Mouse (Mus musculus) adrenal gland, postnatal 14 days (tissue): ENCODE results near the gene Fbxo48. TPM values are rescaled to one million over a fixed set of nuclear protein-coding genes. Genes with fewer than 3 reads are reported as not detected.

Experiments used
- DNase-seq: peaks from one replicate; pipeline ENCODE4 v3.0.0; 2021; ENCODE audit warnings: mixed read lengths
- total RNA-seq: library from RNA; stranded (reverse); gene quantifications from 2 replicates; pipeline ENCODE4 v1.2.3, GENCODE M21; 2021

The Fbxo48 gene
- total RNA-seq, 1 experiment from 2014 or later, result 0.56 TPM

- no peak for DNase-seq
These were observed 20.9 kb downstream of the Fbxo48 start for GRCm38 (mm10) chr11:16972027-16972426.

GRCm38 (mm10) chr11:16973086-16973485 is 21.9 kb downstream of the Fbxo48 start:
- DNase-seq, result no peak

- no peak for DNase-seq
These were observed 25.8 kb downstream of the Fbxo48 start for GRCm38 (mm10) chr11:16976937-16977336.

GRCm38 (mm10) chr11:16977611-16978010 is 26.4 kb downstream of the Fbxo48 start:
- no peak for DNase-seq

GRCm38 (mm10) chr11:16978161-16978707 is 27.1 kb downstream of the Fbxo48 start:
- no peak for DNase-seq

GRCm38 (mm10) chr11:16986550-16987187 is 35.5 kb downstream of the Fbxo48 start:
- no peak for DNase-seq

- DNase-seq, result peak; percentile 16
These were observed 36.7 kb downstream of the Fbxo48 start for GRCm38 (mm10) chr11:16987745-16988328.

GRCm38 (mm10) chr11:16989885-16990284 is 38.7 kb downstream of the Fbxo48 start:
- no peak for DNase-seq

GRCm38 (mm10) chr11:16992880-16993279 is 41.7 kb downstream of the Fbxo48 start:
- DNase-seq, result no peak

GRCm38 (mm10) chr11:16996818-16997217 is 45.6 kb downstream of the Fbxo48 start:
- no peak for DNase-seq

GRCm38 (mm10) chr11:16997465-16997864 is 46.3 kb downstream of the Fbxo48 start:
- no peak for DNase-seq

GRCm38 (mm10) chr11:16999387-16999786 is 48.2 kb downstream of the Fbxo48 start:
- no peak for DNase-seq

- DNase-seq, result no peak
These were observed 48.8 kb downstream of the Fbxo48 start for GRCm38 (mm10) chr11:16999933-17000332.

- DNase-seq, result peak; percentile 28
These were observed 49.5 kb downstream of the Fbxo48 start for GRCm38 (mm10) chr11:17000353-17001334.

GRCm38 (mm10) chr11:17002739-17003373 is 51.7 kb downstream of the Fbxo48 start:
- DNase-seq, result no peak

GRCm38 (mm10) chr11:17003757-17004156 is 52.6 kb downstream of the Fbxo48 start:
- DNase-seq, result no peak

Other genes starting within 250 kb of the Fbxo48 start
- gene Egfr, start 199.2 kb upstream of the Fbxo48 start, total RNA-seq, result 13.7 and 17.5 TPM in 2 replicates
- 15.8 and 20.9 TPM in 2 replicates for gene Cnrip1, start 100.2 kb downstream of the Fbxo48 start, total RNA-seq
- 3.1 and 8.0 TPM in 2 replicates for gene Plek, start 101.0 kb downstream of the Fbxo48 start, total RNA-seq
- gene Ppp3r1, start 207.9 kb downstream of the Fbxo48 start, total RNA-seq, result 85.5 and 98.9 TPM in 2 replicates
- 15.3 and 15.5 TPM in 2 replicates for gene Wdr92, start 230.7 kb downstream of the Fbxo48 start, total RNA-seq